Comparison of ENCODE assay signal across 8 mouse cellular contexts in the genomic region with DNA sequence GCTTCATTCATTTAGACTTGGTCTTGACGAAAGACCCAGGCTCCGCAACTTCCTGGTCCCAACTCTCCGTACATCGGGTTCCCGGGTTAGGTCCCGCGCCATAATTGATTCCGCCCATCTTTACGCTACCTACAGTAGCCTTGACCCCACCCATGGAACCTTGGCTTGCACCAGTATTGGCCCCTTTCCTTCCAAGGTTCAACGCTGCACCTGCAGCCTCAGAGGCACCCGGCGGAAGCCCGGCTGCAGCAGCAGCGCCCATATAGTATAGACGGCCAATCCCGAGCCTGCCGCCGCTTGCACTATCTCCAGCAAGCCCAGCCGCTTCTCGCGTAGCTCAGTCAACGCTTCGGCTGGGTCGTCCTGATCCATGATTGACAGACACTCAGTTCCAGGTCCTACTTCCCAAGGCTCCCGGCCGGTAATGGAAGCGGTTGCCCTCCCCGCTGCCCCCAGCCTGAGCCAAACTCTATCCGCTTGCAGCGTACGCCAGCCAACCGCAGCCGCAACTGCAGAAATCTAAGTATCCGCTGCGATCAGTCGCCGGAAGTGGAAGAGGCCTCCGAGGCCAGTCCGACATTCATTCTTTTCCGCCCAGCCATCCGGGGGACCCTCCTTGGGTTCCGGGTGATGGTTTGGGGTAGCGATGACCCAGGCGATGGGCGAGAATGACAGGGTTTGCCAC. TPM values are rescaled to one million over a fixed set of nuclear protein-coding genes. Genes with fewer than 3 reads are reported as not detected.
DNase-seq lines count a peak whose midpoint lies in the region; ATAC-seq lines count a peak whose summit lies in the region.

No protein-coding gene starts in this region.

- H3K36me3 ChIP-seq in heart, embryonic 14.5 days (ENCODE audit: control insufficient read depth, insufficient read depth, low read length), result peaks cover 30% of the 10 kb centered on the region
- H3K36me3 ChIP-seq in liver, embryonic 15.5 days (replicated peaks), result peaks cover 13% of the 10 kb centered on the region
- 0 out of 2 replicates have a peak, but pooled peaks cover 2% of the 10 kb centered on the region for H3K36me3 ChIP-seq in neural tube, embryonic 11.5 days (ENCODE audit: control insufficient read depth, insufficient read depth, low read length)
- 0 out of 2 replicates have a peak, but pooled peaks cover 5% of the 10 kb centered on the region for H3K36me3 ChIP-seq in stomach, embryonic 16.5 days (ENCODE audit: control insufficient read depth, insufficient read depth, low read length)

- no peaks in the 10 kb centered on the region for H3K27me3 ChIP-seq in heart, embryonic 14.5 days (ENCODE audit: control insufficient read depth, insufficient read depth, low read length)
- no peaks in the 10 kb centered on the region for H3K27me3 ChIP-seq in liver, embryonic 15.5 days
- H3K27me3 ChIP-seq in neural tube, embryonic 11.5 days (ENCODE audit: control insufficient read depth, insufficient read depth, low read length), result no peaks in the 10 kb centered on the region
- no peaks in the 10 kb centered on the region for H3K27me3 ChIP-seq in stomach, embryonic 16.5 days (ENCODE audit: control insufficient read depth, insufficient read depth, low read length)

- H3K4me2 ChIP-seq in heart, embryonic 14.5 days (ENCODE audit: low read length), result peak overlapping the region; percentile 76
- H3K4me2 ChIP-seq in liver, embryonic 15.5 days, result peak overlapping the region; percentile 95
- H3K4me2 ChIP-seq in neural tube, embryonic 11.5 days (ENCODE audit: low read depth), result peak overlapping the region; percentile 96
- peak overlapping the region; percentile 96 for H3K4me2 ChIP-seq in stomach, embryonic 16.5 days (ENCODE audit: low read depth, low read length)

- peak; percentile 64 for ATAC-seq in CD4-positive, CD25-positive, alpha-beta regulatory T cell, adult 4 months
- peak; percentile 50 for ATAC-seq in heart, embryonic 14.5 days (ENCODE audit: insufficient number of reproducible peaks, insufficient read depth, low FRiP score, low read depth)
- ATAC-seq in liver, embryonic 15.5 days (ENCODE audit: insufficient read depth), result peak; percentile 71
- peak; percentile 29; the same call in 1 of the 2 replicates for ATAC-seq in neural tube, embryonic 11.5 days (ENCODE audit: insufficient read depth, low FRiP score, low TSS enrichment)
- peak; percentile 74 for ATAC-seq in stomach, embryonic 16.5 days (ENCODE audit: insufficient read depth, low FRiP score)

- peak overlapping the region; percentile 93 to 95 for H3K27ac ChIP-seq in heart, embryonic 14.5 days (replicated peaks in 1 of 2; ENCODE audit: control insufficient read depth in 1 of 2, insufficient read depth in 1 of 2, low read depth in 2 of 2, low read length in 2 of 2)
- H3K27ac ChIP-seq in liver, embryonic 15.5 days (replicated peaks), result peak overlapping the region; percentile 89
- H3K27ac ChIP-seq in neural tube, embryonic 11.5 days (ENCODE audit: low read depth, low read length), result peak overlapping the region; percentile 88
- peak overlapping the region; percentile 98 for H3K27ac ChIP-seq in stomach, embryonic 16.5 days (ENCODE audit: low read length)

- peak; percentile 86 for DNase-seq in c-Kit-positive CD71-negative TER-119-negative erythroid progenitor cells, embryonic 14.5 days (ENCODE audit: low read depth)
- peak; percentile 57 for DNase-seq in fibroblast of lung, adult 2 months (ENCODE audit: low read depth)
- peak; percentile 90 for DNase-seq in kidney, postnatal 10 days
- peak; percentile 88 for DNase-seq in neural tube, embryonic 11.5 days (ENCODE audit: low spot score)

- H3K4me3 ChIP-seq in heart, embryonic 14.5 days (ENCODE audit: control insufficient read depth in 1 of 2, insufficient read depth in 1 of 2, low read depth in 1 of 2, low read length in 2 of 2), result peak overlapping the region; percentile 76 to 80
- peak overlapping the region; percentile 84 for H3K4me3 ChIP-seq in liver, embryonic 15.5 days (replicated peaks)
- peak overlapping the region; percentile 56 for H3K4me3 ChIP-seq in neural tube, embryonic 11.5 days (ENCODE audit: low read depth, low read length)
- H3K4me3 ChIP-seq in stomach, embryonic 16.5 days (replicated peaks; ENCODE audit: low read length), result peak overlapping the region; percentile 93

- WGBS in heart, embryonic 14.5 days, result under 1% methylated on average over 45 of the region's 45 CpGs
- WGBS in liver, embryonic 15.5 days (ENCODE audit: insufficient replicate concordance), result under 1% methylated on average over 45 of the region's 45 CpGs
- under 1% methylated on average over 45 of the region's 45 CpGs for WGBS in neural tube, embryonic 11.5 days
- under 1% methylated on average over 45 of the region's 45 CpGs for WGBS in stomach, embryonic 16.5 days

- H3K9ac ChIP-seq in heart, embryonic 14.5 days (ENCODE audit: low read length), result peak overlapping the region; percentile 84
- peak overlapping the region; percentile 68 for H3K9ac ChIP-seq in liver, embryonic 15.5 days
- H3K9ac ChIP-seq in neural tube, embryonic 11.5 days (ENCODE audit: low read length), result peak overlapping the region; percentile 75
- peak overlapping the region; percentile 77 for H3K9ac ChIP-seq in stomach, embryonic 16.5 days (ENCODE audit: low read length)

- H3K9me3 ChIP-seq in heart, embryonic 14.5 days (ENCODE audit: control insufficient read depth, low read length), result no peaks in the 10 kb centered on the region
- H3K9me3 ChIP-seq in liver, embryonic 15.5 days (replicated peaks), result no peaks in the 10 kb centered on the region
- H3K9me3 ChIP-seq in neural tube, embryonic 11.5 days (ENCODE audit: control insufficient read depth, low read length), result no peaks in the 10 kb centered on the region
- no peaks in the 10 kb centered on the region for H3K9me3 ChIP-seq in stomach, embryonic 16.5 days (replicated peaks; ENCODE audit: control insufficient read depth, low read length)

- H3K4me1 ChIP-seq in heart, embryonic 14.5 days (ENCODE audit: control insufficient read depth in 2 of 2, insufficient read depth in 2 of 2, low read length in 2 of 2), result peaks cover 19 to 32% of the 10 kb centered on the region in 2 experiments
- peaks cover 55% of the 10 kb centered on the region for H3K4me1 ChIP-seq in liver, embryonic 15.5 days (replicated peaks)
- H3K4me1 ChIP-seq in neural tube, embryonic 11.5 days (ENCODE audit: control insufficient read depth, insufficient read depth, low read length), result peaks cover 40% of the 10 kb centered on the region
- H3K4me1 ChIP-seq in stomach, embryonic 16.5 days (ENCODE audit: control insufficient read depth, insufficient read depth, low read length), result peaks cover 37% of the 10 kb centered on the region

RNA-seq across cellular contexts. Expression of a gene that starts 0.7 kb away (rescaled TPM):
- polyA plus RNA-seq in CD4-positive, CD25-positive, alpha-beta regulatory T cell, adult 4 months (2017; shearing (Covaris generic)), result 100 to 1,000 TPM; 192 to 257 TPM
- polyA plus RNA-seq in heart, embryonic 14.5 days (2014; fragmentation: Nextera tagmentation; extraction: Ambion mirVana), result 58.4 and 76.0 TPM in 2 replicates
- polyA plus RNA-seq in liver, embryonic 15.5 days (2015; fragmentation: Nextera tagmentation; extraction: Ambion mirVana), result 54.9 and 59.6 TPM in 2 replicates
- polyA plus RNA-seq in neural tube, embryonic 11.5 days (2014; fragmentation: Nextera tagmentation; extraction: Ambion mirVana), result 65.7 and 66.6 TPM in 2 replicates
- polyA plus RNA-seq in stomach, embryonic 16.5 days (2015; fragmentation: Nextera tagmentation; extraction: Ambion mirVana), result 96.9 and 102 TPM in 2 replicates

RNA-seq across cellular contexts. Expression of a gene that starts 3.5 kb away (rescaled TPM):
- not detected for polyA plus RNA-seq in CD4-positive, CD25-positive, alpha-beta regulatory T cell, adult 4 months (2017; shearing (Covaris generic))
- polyA plus RNA-seq in heart, embryonic 14.5 days (2014; fragmentation: Nextera tagmentation; extraction: Ambion mirVana), result not detected in 2 replicates
- not detected in 2 replicates for polyA plus RNA-seq in liver, embryonic 15.5 days (2015; fragmentation: Nextera tagmentation; extraction: Ambion mirVana)
- polyA plus RNA-seq in neural tube, embryonic 11.5 days (2014; fragmentation: Nextera tagmentation; extraction: Ambion mirVana), result 0.78 TPM in 1 of 2 replicates, not detected in the other
- 1.2 TPM in 1 of 2 replicates, not detected in the other for polyA plus RNA-seq in stomach, embryonic 16.5 days (2015; fragmentation: Nextera tagmentation; extraction: Ambion mirVana)

RNA-seq across cellular contexts. Expression of a gene that starts 5.0 kb away (rescaled TPM):
- polyA plus RNA-seq in CD4-positive, CD25-positive, alpha-beta regulatory T cell, adult 4 months (2017; shearing (Covaris generic)), result 1 to 10 TPM; 3.6 to 7.0 TPM
- 3.3 and 10.1 TPM in 2 replicates for polyA plus RNA-seq in heart, embryonic 14.5 days (2014; fragmentation: Nextera tagmentation; extraction: Ambion mirVana)
- polyA plus RNA-seq in liver, embryonic 15.5 days (2015; fragmentation: Nextera tagmentation; extraction: Ambion mirVana), result 15.5 and 18.2 TPM in 2 replicates
- polyA plus RNA-seq in neural tube, embryonic 11.5 days (2014; fragmentation: Nextera tagmentation; extraction: Ambion mirVana), result 29.4 and 38.8 TPM in 2 replicates
- 25.4 and 28.0 TPM in 2 replicates for polyA plus RNA-seq in stomach, embryonic 16.5 days (2015; fragmentation: Nextera tagmentation; extraction: Ambion mirVana)

RNA-seq across cellular contexts. Expression of a gene that starts 5.6 kb away (rescaled TPM):
- 1 to 10 TPM in 1 of 2 experiments, under 1 TPM in 1; 0.28 to 1.4 TPM for polyA plus RNA-seq in CD4-positive, CD25-positive, alpha-beta regulatory T cell, adult 4 months (2017; shearing (Covaris generic))
- 0.09 TPM in 1 of 2 replicates, not detected in the other for polyA plus RNA-seq in heart, embryonic 14.5 days (2014; fragmentation: Nextera tagmentation; extraction: Ambion mirVana)
- polyA plus RNA-seq in liver, embryonic 15.5 days (2015; fragmentation: Nextera tagmentation; extraction: Ambion mirVana), result 0.03 and 0.07 TPM in 2 replicates
- 0.15 and 0.34 TPM in 2 replicates for polyA plus RNA-seq in neural tube, embryonic 11.5 days (2014; fragmentation: Nextera tagmentation; extraction: Ambion mirVana)
- 0.12 TPM in 1 of 2 replicates, not detected in the other for polyA plus RNA-seq in stomach, embryonic 16.5 days (2015; fragmentation: Nextera tagmentation; extraction: Ambion mirVana)

RNA-seq across cellular contexts. Expression of a gene that starts 6.5 kb away (rescaled TPM):
- polyA plus RNA-seq in CD4-positive, CD25-positive, alpha-beta regulatory T cell, adult 4 months (2017; shearing (Covaris generic)), result 10 to 100 TPM; 26.8 to 37.4 TPM
- polyA plus RNA-seq in heart, embryonic 14.5 days (2014; fragmentation: Nextera tagmentation; extraction: Ambion mirVana), result 59.4 and 60.2 TPM in 2 replicates
- 5.6 and 7.4 TPM in 2 replicates for polyA plus RNA-seq in liver, embryonic 15.5 days (2015; fragmentation: Nextera tagmentation; extraction: Ambion mirVana)
- 74.6 and 77.3 TPM in 2 replicates for polyA plus RNA-seq in neural tube, embryonic 11.5 days (2014; fragmentation: Nextera tagmentation; extraction: Ambion mirVana)
- 49.8 and 54.2 TPM in 2 replicates for polyA plus RNA-seq in stomach, embryonic 16.5 days (2015; fragmentation: Nextera tagmentation; extraction: Ambion mirVana)

Comparison
In these comparisons a context has a peak if more than half of its experiments do, and no peak if none do; other contexts are left out.
1. Peak in every context shown above with its lines: DNase-seq, ATAC-seq, H3K4me3 ChIP-seq and H3K27ac ChIP-seq.